Mouse (Mus musculus) CH12.LX (cell line): ENCODE measurements at regions not wholly inside any gene's neighbourhood (a gene's known extent, or its start where the extent isn't known, plus 50 kb on each side); places are given as distances from the start of the nearest gene placed in this dataset.

Source experiments
- DNase-seq: peaks from one replicate; pipeline ENCODE4 v3.0.0-alpha.2; 2013; ENCODE audit errors: extremely low read depth
- H3K27ac ChIP-seq: 2 replicates; pipeline ENCODE4 v1.5.1; 2012; ENCODE audit warnings: low read depth, mild to moderate bottlenecking, control low read depth, moderate library complexity; ENCODE audit not compliant: insufficient read depth
- H3K27me3 ChIP-seq: replicated peaks from 2 replicates; pipeline ENCODE3; 2012; ENCODE audit warnings: inconsistent platforms
- H3K36me3 ChIP-seq, 2 experiments: replicated peaks in 1 of 2; 2 replicates each; pipeline versions ENCODE3 to v1.6.1; 2012; ENCODE audit warnings: inconsistent platforms in 1 of 2, low read length in 1 of 2, mild to moderate bottlenecking in 1 of 2, mixed read lengths in 1 of 2, moderate library complexity in 1 of 2; ENCODE audit not compliant: control insufficient read depth in 1 of 2, insufficient read depth in 1 of 2
- H3K4me1 ChIP-seq, 2 experiments: 2 replicates each; pipeline ENCODE4 v1.6.1; 2012; ENCODE audit warnings: inconsistent platforms in 1 of 2, moderate library complexity in 1 of 2; ENCODE audit not compliant: insufficient read depth in 2 of 2, control insufficient read depth in 1 of 2
- H3K4me2 ChIP-seq: 2 replicates; pipeline ENCODE4 v1.6.1; 2012; ENCODE audit warnings: low read depth, mild to moderate bottlenecking, control low read depth; ENCODE audit not compliant: poor library complexity, insufficient read depth, severe bottlenecking
- H3K4me3 ChIP-seq, 3 experiments: fragments of 150-350 bp in 1 of 3; sonication (generic) in 1 of 3; replicated peaks in 1 of 3; 2 replicates each; pipeline versions ENCODE3 to v1.5.1; 2011 to 2012; ENCODE audit warnings: low read depth in 2 of 3, low read length in 2 of 3, mild to moderate bottlenecking in 2 of 3, moderate library complexity in 2 of 3, control low read depth in 1 of 3, improper control_type of control experiment in 1 of 3, inconsistent platforms in 1 of 3, mixed read lengths in 1 of 3; ENCODE audit not compliant: poor library complexity in 1 of 3
- H3K79me2 ChIP-seq: replicated peaks from 2 replicates; pipeline ENCODE4 v1.6.1; 2012; ENCODE audit warnings: mild to moderate bottlenecking, moderate library complexity; ENCODE audit not compliant: control insufficient read depth, poor library complexity, insufficient read depth, severe bottlenecking; ENCODE audit errors: extremely low read depth
- H3K9ac ChIP-seq: 2 replicates; pipeline ENCODE4 v1.6.1; 2012; ENCODE audit warnings: low read depth, mild to moderate bottlenecking, control low read depth, moderate library complexity; ENCODE audit not compliant: insufficient read depth
- H3K9me3 ChIP-seq: replicated peaks from 2 replicates; pipeline ENCODE3; 2012; ENCODE audit warnings: low read length, inconsistent platforms, mixed read lengths
- BHLHE40 ChIP-seq: IDR thresholded peaks from 2 replicates; pipeline ENCODE4 v1.6.1; 2011; ENCODE audit warnings: mild to moderate bottlenecking, low read depth, low read length, improper control_type of control experiment
- CHD1 ChIP-seq: IDR thresholded peaks from 2 replicates; pipeline ENCODE4 v1.6.1; 2012; ENCODE audit warnings: low read depth, low read length, improper control_type of control experiment, inconsistent platforms
- ETS1 ChIP-seq: conservative IDR thresholded peaks from 2 replicates; pipeline ENCODE4 v1.6.1; 2012; ENCODE audit warnings: low read depth, mild to moderate bottlenecking, inconsistent platforms, low read length, improper control_type of control experiment, moderate library complexity
- GABPA ChIP-seq: IDR thresholded peaks from 2 replicates; pipeline ENCODE4 v1.6.1; 2012; ENCODE audit warnings: low read depth, low read length, improper control_type of control experiment, inconsistent platforms; ENCODE audit not compliant: insufficient replicate concordance
- HCFC1 ChIP-seq: IDR thresholded peaks from 2 replicates; pipeline ENCODE4 v1.6.1; 2012; ENCODE audit warnings: low read depth, mild to moderate bottlenecking, inconsistent platforms, low read length, improper control_type of control experiment
- IRF4 ChIP-seq: IDR thresholded peaks from 2 replicates; pipeline ENCODE4 v1.6.1; 2014; ENCODE audit warnings: low read depth, mild to moderate bottlenecking, inconsistent platforms, low read length, improper control_type of control experiment
- JUN ChIP-seq: IDR thresholded peaks from 2 replicates; pipeline ENCODE4 v1.6.1; 2011; ENCODE audit warnings: low read depth, mild to moderate bottlenecking, low read length, improper control_type of control experiment, moderate library complexity; ENCODE audit not compliant: insufficient read depth
- JUND ChIP-seq: conservative IDR thresholded peaks from 2 replicates; pipeline ENCODE4 v1.6.1; 2011; ENCODE audit warnings: low read depth, low read length, improper control_type of control experiment
- KAT2A ChIP-seq: IDR thresholded peaks from 2 replicates; pipeline ENCODE4 v1.6.1; 2012; ENCODE audit warnings: low read length, improper control_type of control experiment, inconsistent platforms; ENCODE audit not compliant: insufficient replicate concordance
- MAFK ChIP-seq: IDR thresholded peaks from 2 replicates; pipeline ENCODE4 v1.6.1; 2011; ENCODE audit warnings: low read length, improper control_type of control experiment; ENCODE audit not compliant: insufficient replicate concordance
- MAX ChIP-seq: IDR thresholded peaks from 2 replicates; pipeline ENCODE4 v1.6.1; 2011; ENCODE audit warnings: low read length, improper control_type of control experiment
- MAZ ChIP-seq: IDR thresholded peaks from 2 replicates; pipeline ENCODE4 v1.6.1; 2012; ENCODE audit warnings: low read depth, mild to moderate bottlenecking, inconsistent platforms, low read length, improper control_type of control experiment, moderate library complexity
- MXI1 ChIP-seq: IDR thresholded peaks from 2 replicates; pipeline ENCODE4 v1.6.1; 2011; ENCODE audit warnings: mild to moderate bottlenecking, low read depth, low read length, improper control_type of control experiment
- MYC ChIP-seq: IDR thresholded peaks from 2 replicates; pipeline ENCODE4 v1.6.1; 2011; ENCODE audit warnings: low read depth, mild to moderate bottlenecking, improper control_type of control experiment, low read length
- NELFE ChIP-seq: IDR thresholded peaks from 2 replicates; pipeline ENCODE4 v1.6.1; 2011; ENCODE audit warnings: low read depth, low read length, improper control_type of control experiment
- NRF1 ChIP-seq: IDR thresholded peaks from 2 replicates; pipeline ENCODE4 v1.6.1; 2014; ENCODE audit warnings: low read depth, mild to moderate bottlenecking, inconsistent platforms, low read length, improper control_type of control experiment, moderate library complexity
- PAX5 ChIP-seq: IDR thresholded peaks from 2 replicates; pipeline ENCODE4 v1.6.1; 2012; ENCODE audit warnings: low read length, inconsistent platforms, mixed read lengths
- POLR2A ChIP-seq: IDR thresholded peaks from 2 replicates; pipeline ENCODE4 v1.6.1; 2011; ENCODE audit warnings: low read depth, mild to moderate bottlenecking, improper control_type of control experiment, low read length
- POLR2AphosphoS2 ChIP-seq: IDR thresholded peaks from 2 replicates; pipeline ENCODE4 v1.6.1; 2011; ENCODE audit warnings: low read depth, low read length, improper control_type of control experiment
- RCOR1 ChIP-seq: conservative IDR thresholded peaks from 2 replicates; pipeline ENCODE4 v1.6.1; 2012; ENCODE audit warnings: low read depth, mild to moderate bottlenecking, inconsistent platforms, low read length, improper control_type of control experiment
- SMC3 ChIP-seq: IDR thresholded peaks from 2 replicates; pipeline ENCODE4 v1.6.1; 2011; ENCODE audit warnings: low read depth, low read length, improper control_type of control experiment
- TBP ChIP-seq: conservative IDR thresholded peaks from 2 replicates; pipeline ENCODE4 v1.6.1; 2011; ENCODE audit warnings: low read depth, low read length, improper control_type of control experiment
- TCF12 ChIP-seq: IDR thresholded peaks from 2 replicates; pipeline ENCODE4 v1.6.1; 2014; ENCODE audit warnings: low read depth, mild to moderate bottlenecking, inconsistent platforms, low read length, improper control_type of control experiment
- UBTF ChIP-seq: IDR thresholded peaks from 2 replicates; pipeline ENCODE4 v1.6.1; 2012; ENCODE audit warnings: low read depth, mild to moderate bottlenecking, inconsistent platforms, low read length, improper control_type of control experiment, moderate library complexity
- ZC3H11A ChIP-seq: IDR thresholded peaks from 2 replicates; pipeline ENCODE4 v1.6.1; 2012; ENCODE audit warnings: low read depth, mild to moderate bottlenecking, inconsistent platforms, low read length, improper control_type of control experiment
- ZMIZ1 ChIP-seq: IDR thresholded peaks from 2 replicates; pipeline ENCODE4 v1.6.1; 2012; ENCODE audit warnings: low read depth, mild to moderate bottlenecking, inconsistent platforms, low read length, improper control_type of control experiment
- ZNF384 ChIP-seq: IDR thresholded peaks from 2 replicates; pipeline ENCODE4 v1.6.1; 2012; ENCODE audit warnings: low read depth, low read length, improper control_type of control experiment, inconsistent platforms
- dilution Hi-C: fragments of 300-500 bp; cut with MboI; formaldehyde crosslinking; loops from 2 replicates; pipeline ENCODE4 v1.14.3; 2020; ENCODE audit warnings: low sequenced_read_pairs; ENCODE audit not compliant: extremely low pct_unique_long_range_greater_than_20kb, extremely low pct_ligation_motif_present
- in situ Hi-C: fragments of 300-500 bp; cut with MboI; formaldehyde crosslinking; loops from 3 replicates; pipeline ENCODE4 v1.14.3; 2019; ENCODE audit warnings: low sequenced_read_pairs, low pct_ligation_motif_present, low pct_unique_long_range_greater_than_20kb, mixed read lengths

DNA sequence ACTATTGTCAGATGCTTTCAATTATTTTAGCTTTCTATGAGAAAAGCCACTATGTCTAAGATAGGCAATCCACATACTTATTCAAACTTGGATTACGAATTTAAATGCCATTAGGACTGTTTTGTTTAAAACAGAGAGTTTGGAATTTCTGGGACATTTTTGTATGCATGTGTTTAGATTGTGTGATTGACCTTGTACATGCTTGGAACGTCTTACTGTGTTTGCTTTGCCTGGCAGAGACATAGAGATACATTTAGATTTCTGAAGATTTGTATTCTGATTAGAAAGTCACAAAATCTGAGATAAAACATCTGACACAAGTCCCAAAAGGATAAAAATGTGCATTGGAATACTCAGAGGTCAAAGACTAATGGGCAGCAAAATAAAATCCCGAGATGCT lies 784.3 kb downstream of the Flrt2 start:
- H3K4me3 ChIP-seq: no peak overlapping the region
- H3K9ac ChIP-seq: no peak overlapping the region
- TF ChIP-seq ZNF384 (no peak), POLR2A (no peak), JUN (no peak), BHLHE40 (no peak), RCOR1 (no peak), KAT2A (no peak), TBP (no peak), GABPA (no peak), NELFE (no peak), ZMIZ1 (no peak), MYC (no peak), IRF4 (no peak), ETS1 (no peak), PAX5 (no peak), HCFC1 (no peak), MAX (no peak), NRF1 (no peak), MXI1 (no peak), MAFK (no peak), MAZ (no peak)
- TF ChIP-seq, all 38 proteins: peak for 0
- Histone ChIP-seq H3K27me3 (no peaks in the 10 kb centered on the region), H3K4me2 (no peak overlapping the region), H3K79me2 (no peaks in the 10 kb centered on the region), H3K36me3 (no peaks in the 10 kb centered on the region), H3K9me3 (peaks cover 11% of the 10 kb centered on the region), H3K4me1 (no peaks in the 10 kb centered on the region), H3K27ac (no peak overlapping the region)
- no peak for DNase-seq
- dilution Hi-C loops: no loop called here
- in situ Hi-C loops: no loop called here

DNA sequence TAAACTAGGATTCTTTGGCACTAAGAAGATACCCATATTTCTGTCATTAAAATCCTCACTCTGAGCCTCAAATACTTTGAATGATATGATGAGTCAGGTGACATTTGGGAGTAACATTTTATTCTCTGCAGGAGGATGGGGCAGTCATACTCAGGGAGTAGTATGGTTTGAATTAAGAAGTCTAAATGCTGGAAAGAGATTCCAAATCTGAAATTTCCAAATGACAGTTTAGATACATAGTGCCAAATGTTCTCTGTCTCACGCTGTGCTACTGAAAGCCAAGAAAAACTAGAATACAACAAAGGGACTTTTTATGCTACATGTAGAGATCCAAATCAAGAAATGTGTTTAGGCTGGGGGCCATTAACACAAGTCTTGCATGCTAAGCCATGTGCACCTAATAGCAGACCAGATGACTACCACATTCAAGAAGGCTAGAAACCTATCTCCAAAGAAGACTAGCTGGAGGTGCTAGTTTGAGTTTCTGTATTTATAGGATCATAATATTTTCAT lies 796.5 kb downstream of the Flrt2 start:
- Histone ChIP-seq H3K27ac (no peak overlapping the region), H3K27me3 (no peaks in the 10 kb centered on the region), H3K9ac (no peak overlapping the region), H3K4me2 (no peak overlapping the region), H3K9me3 (peaks cover 6% of the 10 kb centered on the region), H3K4me3 (no peak overlapping the region), H3K4me1 (no peaks in the 10 kb centered on the region), H3K79me2 (no peaks in the 10 kb centered on the region), H3K36me3 (no peaks in the 10 kb centered on the region)
- no peak for DNase-seq
- TF ChIP-seq SMC3 (no peak), JUND (no peak), IRF4 (no peak), ZMIZ1 (no peak), MAFK (no peak), CHD1 (no peak), TBP (no peak), TCF12 (no peak), PAX5 (no peak), UBTF (no peak), MYC (no peak), BHLHE40 (no peak), ZC3H11A (no peak), POLR2AphosphoS2 (no peak), ZNF384 (no peak)
- in situ Hi-C loops: no loop called here
- dilution Hi-C loops: no loop called here
